In the genomic region with DNA sequence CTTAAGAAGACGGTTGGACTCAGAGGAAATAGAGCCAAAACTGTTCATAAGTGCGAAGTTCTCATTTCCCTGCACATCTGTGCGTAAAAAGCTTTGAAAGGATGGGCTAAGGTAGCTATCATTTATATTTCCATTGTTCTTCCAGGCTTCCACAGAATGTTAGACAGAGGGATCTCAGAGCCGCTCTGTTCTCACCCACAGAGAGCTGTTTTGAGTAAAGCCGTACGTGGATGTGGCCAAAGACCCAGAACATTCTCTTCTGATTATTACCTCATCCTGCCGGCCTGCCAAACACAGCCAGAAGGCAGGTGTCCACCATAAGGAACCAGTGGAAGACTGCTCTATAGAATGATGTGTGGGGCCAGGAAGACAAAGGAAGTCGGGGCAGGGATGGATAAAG, we compare ENCODE assay signal across 15 mouse cellular contexts. TPM values are rescaled to one million over a fixed set of nuclear protein-coding genes. Genes with fewer than 3 reads are reported as not detected.
DNase-seq lines count a peak whose midpoint lies in the region; ATAC-seq and TF ChIP-seq lines count a peak whose summit lies in the region.
"Had no signal": no experiment of that assay in that cellular context is flagged by ENCODE, and none has a peak within 500 bp of the region (broad histone marks: within the 10 kb centered on the region; RNA-seq: fewer than 3 reads in every experiment).

No protein-coding gene starts in this region.

- no peak overlapping the region for H3K9ac ChIP-seq in heart, embryonic 11.5 days (ENCODE audit: low read depth, low read length)
- no peak overlapping the region for H3K9ac ChIP-seq in liver, postnatal 0 days (replicated peaks)

- H3K27me3 ChIP-seq in heart, embryonic 11.5 days (ENCODE audit: control insufficient read depth, insufficient read depth, low read length) = no peaks in the 10 kb centered on the region
- no peaks in the 10 kb centered on the region for H3K27me3 ChIP-seq in liver, postnatal 0 days (ENCODE audit: insufficient read depth, low read length)
- H3K27me3 ChIP-seq: Patski had no signal

- H3K36me3 ChIP-seq in heart, embryonic 11.5 days (ENCODE audit: control insufficient read depth, insufficient read depth, low read length) = no peaks in the 10 kb centered on the region
- no peaks in the 10 kb centered on the region for H3K36me3 ChIP-seq in liver, postnatal 0 days (replicated peaks; ENCODE audit: insufficient read depth, low read length)

- no peak for TF ChIP-seq EP300 in liver, postnatal 0 days (IDR thresholded peaks at IDR 0.05; ENCODE audit: low read depth)

- peaks cover 14% of the 10 kb centered on the region; the same call in 1 of the 2 replicates for H3K4me1 ChIP-seq in heart, embryonic 11.5 days (ENCODE audit: control insufficient read depth, insufficient read depth, low read length)
- peaks cover 15% of the 10 kb centered on the region; the same call in 1 of the 2 replicates for H3K4me1 ChIP-seq in liver, postnatal 0 days (ENCODE audit: insufficient read depth)

- 84% methylated on average over 8 of the region's 8 CpGs for WGBS in heart, embryonic 11.5 days (ENCODE audit: insufficient replicate concordance)
- WGBS in liver, postnatal 0 days (ENCODE audit: insufficient replicate concordance) = 80% methylated on average over 8 of the region's 8 CpGs

- no peak overlapping the region for H3K4me3 ChIP-seq in heart, embryonic 11.5 days (ENCODE audit: low read depth, low read length)
- H3K4me3 ChIP-seq in liver, postnatal 0 days (ENCODE audit: low read depth, low read length) = no peak overlapping the region
- H3K4me3 ChIP-seq: myocyte had no signal

- DNase-seq in heart, adult 18-20 months = peak; percentile 49 to 52
- DNase-seq in NIH3T3 (ENCODE audit: low read depth) = peak; percentile 18
- peak; percentile 15 to 18 for DNase-seq in cerebellum, postnatal 10 days
- DNase-seq in heart, postnatal 10 days = peak; percentile 30 to 35
- no peak for DNase-seq in urinary bladder, postnatal 14 days (ENCODE audit: low spot score)
- DNase-seq in liver, postnatal 0 days = no peak
- DNase-seq in left cerebral cortex, postnatal 25 days (ENCODE audit: low spot score in 2 of 2) = no peak
- DNase-seq: adrenal gland, postnatal 25 days; lung, postnatal 10 days had no signal

- no peak for TF ChIP-seq CTCF in liver, postnatal 0 days (IDR thresholded peaks at IDR 0.05; ENCODE audit: low read depth)

- ATAC-seq in heart, embryonic 11.5 days (replicated peaks; ENCODE audit: insufficient number of reproducible peaks, low FRiP score, low TSS enrichment) = no peak
- no peak for ATAC-seq in liver, postnatal 0 days
- ATAC-seq: Patski had no signal

- H3K9me3 ChIP-seq in heart, embryonic 11.5 days (replicated peaks; ENCODE audit: control insufficient read depth, low read length) = no peaks in the 10 kb centered on the region
- H3K9me3 ChIP-seq in liver, postnatal 0 days (ENCODE audit: low read length) = no peaks in the 10 kb centered on the region

- no peak overlapping the region for H3K27ac ChIP-seq in heart, embryonic 11.5 days (ENCODE audit: low read depth, low read length)
- no peak overlapping the region for H3K27ac ChIP-seq in liver, postnatal 0 days (ENCODE audit: low read depth)
- H3K27ac ChIP-seq: kidney, postnatal 0 days had no signal

- no peak overlapping the region for H3K4me2 ChIP-seq in heart, embryonic 11.5 days
- no peak overlapping the region for H3K4me2 ChIP-seq in liver, postnatal 0 days (ENCODE audit: low read depth, low read length)

- intact Hi-C loops in heart, postnatal 10 days (cut with DNase I) = no loop called here
- intact Hi-C loops in left cerebral cortex, postnatal 25 days (cut with DNase I) = no loop called here

RNA-seq across cellular contexts. Expression of a gene that starts 21.9 kb away (rescaled TPM):
- total RNA-seq in heart, adult 18-20 months (2021) = not detected
- polyA plus RNA-seq in heart, embryonic 11.5 days (2014; fragmentation: Nextera tagmentation; extraction: Ambion mirVana) = not detected in 2 replicates
- not detected for total RNA-seq in heart, postnatal 10 days (2021)
- not detected in 2 replicates for polyA plus RNA-seq in liver, postnatal 0 days (2015; fragmentation: Nextera tagmentation; extraction: Ambion mirVana)
- not detected for total RNA-seq in left cerebral cortex, postnatal 25 days (2021)
- total RNA-seq: adrenal gland, postnatal 25 days; gastrocnemius, adult 8-10 months; left cerebral cortex, postnatal 10 days had no signal
- polyA plus RNA-seq: kidney, postnatal 0 days; myocyte; Patski had no signal

RNA-seq across cellular contexts. Expression of a gene that starts 32.3 kb away (rescaled TPM):
- 10 to 100 TPM in 1 of 2 experiments, 1 to 10 TPM in 1; 8.9 to 11.6 TPM for total RNA-seq in heart, adult 18-20 months (2021)
- 25.8 and 29.8 TPM in 2 replicates for polyA plus RNA-seq in heart, embryonic 11.5 days (2014; fragmentation: Nextera tagmentation; extraction: Ambion mirVana)
- total RNA-seq in heart, postnatal 10 days (2021) = 10 to 100 TPM; 20.6 to 21.9 TPM
- 17.7 and 20.7 TPM in 2 replicates for polyA plus RNA-seq in liver, postnatal 0 days (2015; fragmentation: Nextera tagmentation; extraction: Ambion mirVana)
- total RNA-seq in left cerebral cortex, postnatal 25 days (2021) = 10 to 100 TPM; 15.4 to 16.6 TPM

Comparison
In these comparisons a context has a peak if more than half of its experiments do, and no peak if none do; other contexts are left out.
1. DNase-seq: peak in heart, adult 18-20 months (2 of 2), NIH3T3 (single experiment), cerebellum, postnatal 10 days (2 of 2) and heart, postnatal 10 days (2 of 2); none in urinary bladder, postnatal 14 days (single experiment), liver, postnatal 0 days (single experiment) and left cerebral cortex, postnatal 25 days (0 of 2).